Mouse (Mus musculus) hematopoietic stem cell, adult 5-6 weeks (primary cell): ENCODE data around the gene B4galnt1. TPM values are rescaled to one million over a fixed set of nuclear protein-coding genes. Genes with fewer than 3 reads are reported as not detected.
A peak's percentile ranks its signal among the peaks of the same experiment; 100 is the strongest.

ENCODE experiments used
- ATAC-seq, 2 experiments: fragments of 125-278 bp in 1 of 2; replicated peaks in 1 of 2; 2 replicates each; pipeline ENCODE4 v1.8.0; 2016 to 2017; ENCODE audit warnings: inconsistent platforms in 2 of 2, mild to moderate bottlenecking in 2 of 2, moderate number of reproducible peaks in 2 of 2, low read depth in 1 of 2, moderate TSS enrichment in 1 of 2; ENCODE audit not compliant: low FRiP score in 2 of 2, poor library complexity in 2 of 2, severe bottlenecking in 2 of 2, insufficient read depth in 1 of 2, low TSS enrichment in 1 of 2
- total RNA-seq: library from RNA; stranded (forward); fragments of 172-1452, 232-1000 nt; gene quantifications from 2 replicates; pipeline ENCODE4 v1.2.3, GENCODE M21; 2017

The B4galnt1 gene
- total RNA-seq, 1 experiment from 2014 or later = 43.3 TPM

DNA sequence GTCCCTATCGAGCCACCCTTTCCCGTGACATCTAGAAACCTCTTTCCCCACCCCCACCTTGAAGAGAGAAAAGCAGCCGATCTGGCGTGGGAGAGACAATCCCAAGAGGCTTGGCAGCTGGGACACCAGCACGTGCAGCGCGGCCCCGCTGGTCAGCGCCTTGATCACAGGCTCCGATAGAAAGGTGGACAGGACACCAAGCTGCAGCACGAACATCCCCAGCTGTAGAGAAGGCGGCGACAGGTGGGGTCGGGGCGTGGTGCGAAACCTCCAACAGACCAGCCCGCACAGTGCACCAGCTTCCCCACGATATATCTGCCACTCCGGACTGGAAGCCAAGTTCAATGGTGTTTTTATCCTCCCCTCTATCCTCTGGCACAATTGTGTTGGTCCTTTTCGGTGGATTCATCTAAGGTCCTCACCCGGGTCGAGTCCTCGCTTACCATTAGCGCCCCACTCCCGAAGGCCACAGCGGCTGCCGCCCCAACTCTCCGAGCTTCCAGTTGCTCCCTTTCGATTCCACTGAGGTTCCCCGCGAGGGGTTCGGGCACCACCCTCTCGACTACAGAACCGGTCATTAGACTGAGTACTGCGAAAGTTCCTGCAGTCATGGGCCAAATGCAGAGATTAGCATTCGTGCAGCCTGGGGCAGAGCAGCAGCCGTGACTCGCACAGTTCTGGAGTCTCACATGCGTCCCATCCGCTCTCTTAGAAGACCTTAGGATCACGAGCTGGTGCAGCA is 13.4 kb downstream of the B4galnt1 start:
- no peak; a peak in 1 of 4 replicates for ATAC-seq

DNA sequence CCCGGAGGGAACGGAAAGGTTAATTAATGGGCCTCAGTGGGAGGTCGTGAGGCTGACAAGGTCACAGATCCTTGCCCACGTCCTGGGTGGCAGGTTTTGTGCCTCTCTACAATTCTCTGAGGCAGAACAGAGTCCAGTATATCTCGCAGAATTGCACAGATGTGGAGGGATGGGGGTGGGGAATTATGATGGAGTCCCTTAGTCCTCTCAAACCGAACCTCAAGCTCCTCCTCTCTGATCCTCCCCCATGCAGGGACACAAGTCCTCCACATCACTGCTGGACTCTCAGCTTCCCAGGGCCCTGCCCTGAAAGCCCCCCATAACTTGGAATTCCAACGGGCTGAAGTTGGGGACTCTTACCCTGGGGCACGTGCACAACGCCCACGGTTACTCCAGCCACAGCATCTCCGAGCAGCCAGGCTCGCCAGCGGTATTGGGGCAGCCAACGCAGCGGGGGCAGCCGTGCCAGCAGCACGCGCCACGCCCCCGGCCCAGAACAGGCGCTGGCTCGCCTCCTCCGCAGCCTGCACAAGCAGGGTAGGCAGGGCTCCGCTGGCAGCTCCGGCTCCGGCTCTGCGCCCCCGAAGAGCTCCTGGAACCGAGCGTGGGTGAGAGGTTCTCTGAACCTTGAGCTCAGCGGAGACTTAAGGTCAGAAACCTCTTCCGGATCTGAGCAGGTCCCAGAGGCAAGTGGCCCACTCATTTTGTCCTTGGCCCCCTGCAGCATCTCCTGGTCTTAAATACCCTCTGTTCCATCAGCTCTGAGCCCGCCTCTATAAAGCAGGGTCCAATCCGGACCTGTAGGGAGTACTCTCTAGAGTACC is 15.1 kb downstream of the B4galnt1 start, which contains the start of gene Slc26a10:
Gene Slc26a10 (minus strand): TSS at position 775 of the 824 bp plus-strand sequence.
- no peak for ATAC-seq

- ATAC-seq = no peak
These were observed 15.6 kb downstream of the B4galnt1 start for GRCm38 (mm10) chr10:127180695-127181047.

DNA sequence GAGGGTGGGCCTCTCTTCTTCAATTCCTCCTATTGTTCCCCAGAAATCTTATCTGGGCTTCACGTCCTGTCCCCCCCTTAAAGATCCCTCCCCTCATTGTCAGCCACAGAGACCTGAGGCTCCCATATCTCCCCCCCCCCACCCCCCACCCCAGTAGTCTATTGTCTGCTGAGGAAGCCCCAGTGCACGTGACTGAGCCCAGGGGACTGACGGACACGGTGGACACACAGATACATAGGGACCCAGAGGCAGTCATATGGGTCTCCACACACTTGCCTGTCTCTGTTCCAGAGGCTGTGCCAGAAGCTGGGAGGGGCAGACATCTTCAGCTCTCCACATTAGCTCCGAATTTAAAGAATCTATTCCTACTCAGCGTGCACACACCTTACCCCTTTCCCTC is 16.5 kb downstream of the B4galnt1 start:
- no peak for ATAC-seq

DNA sequence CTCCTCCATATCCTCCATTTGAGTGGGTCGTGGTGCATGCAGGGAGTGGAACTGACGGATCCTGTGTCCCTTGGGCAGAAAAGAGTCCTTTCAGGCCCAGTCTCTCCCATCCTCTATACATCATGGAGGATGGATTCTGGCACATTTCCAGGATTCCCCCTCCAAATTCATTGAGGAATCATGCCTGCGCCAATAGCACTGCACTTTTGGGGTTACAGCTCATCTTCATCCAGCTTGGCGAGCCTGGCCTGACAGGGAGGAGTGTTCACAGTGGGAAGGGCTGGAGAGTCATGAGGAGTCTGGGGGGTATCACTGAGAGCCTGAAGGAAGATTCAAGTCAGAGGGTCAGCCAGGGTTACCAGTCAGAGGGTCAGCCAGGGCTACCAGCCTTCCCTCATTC is 17.6 kb downstream of the B4galnt1 start:
- no peak for ATAC-seq

DNA sequence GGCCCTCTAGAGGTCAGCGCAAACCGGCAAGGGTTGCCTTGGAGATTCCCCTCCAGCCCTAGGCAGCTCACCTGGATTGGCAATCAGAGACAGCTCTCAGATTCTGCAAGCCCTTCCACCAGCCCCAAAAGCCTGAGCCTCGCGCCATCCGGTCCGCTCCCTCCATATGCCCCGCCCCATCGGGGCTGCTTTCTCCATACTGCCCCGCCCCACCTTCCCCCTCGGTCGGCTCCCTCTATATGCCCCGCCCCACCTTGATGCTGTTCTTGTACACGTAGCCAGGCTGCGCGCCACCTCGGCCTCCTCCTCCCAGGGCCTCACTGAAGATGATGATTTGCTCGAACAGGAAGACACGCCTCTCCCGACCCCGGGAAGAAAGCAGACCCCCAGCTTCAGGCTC is 18.7 kb downstream of the B4galnt1 start:
- no peak for ATAC-seq

DNA sequence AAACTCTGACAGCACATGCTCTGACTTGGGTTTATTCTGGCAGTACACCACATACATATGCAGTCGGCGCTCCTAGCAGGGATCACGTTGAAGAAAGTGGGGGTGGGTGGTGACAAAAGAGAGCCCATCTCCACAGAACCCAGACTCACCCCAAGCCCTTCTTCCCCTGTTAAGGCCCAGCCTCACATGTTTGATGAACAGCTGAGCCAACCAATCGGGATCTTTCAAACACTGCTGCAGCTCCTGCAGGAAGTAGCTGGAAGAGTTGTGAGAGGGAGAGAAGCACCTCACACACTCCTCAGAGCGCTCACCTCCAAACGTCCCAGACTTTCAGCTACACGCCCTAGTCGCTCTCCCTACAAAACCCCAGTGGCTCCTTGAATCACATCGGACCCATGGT is 20.1 kb downstream of the B4galnt1 start:
- no peak for ATAC-seq

GRCm38 (mm10) chr10:127185506-127185905 is 20.5 kb downstream of the B4galnt1 start:
- no peak for ATAC-seq

DNA sequence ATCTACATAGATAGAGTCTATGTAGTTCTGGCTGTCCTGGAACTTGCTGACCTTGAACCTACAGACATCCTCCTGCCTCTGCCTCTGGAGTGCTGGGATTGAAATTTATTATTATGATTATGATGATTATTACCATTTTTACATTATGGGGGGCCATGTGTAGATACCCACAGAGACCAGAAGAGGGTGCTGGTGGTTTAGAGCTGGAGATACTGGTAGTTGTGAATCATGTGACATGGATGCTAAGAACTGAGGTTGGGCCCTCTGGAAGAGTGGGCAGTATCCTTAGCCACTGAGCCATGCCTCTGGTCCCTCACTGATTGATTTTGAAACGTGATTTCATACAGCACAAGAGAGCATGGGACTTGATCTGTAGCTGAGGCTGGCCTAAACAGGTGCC is 21.4 kb downstream of the B4galnt1 start:
- ATAC-seq = no peak

DNA sequence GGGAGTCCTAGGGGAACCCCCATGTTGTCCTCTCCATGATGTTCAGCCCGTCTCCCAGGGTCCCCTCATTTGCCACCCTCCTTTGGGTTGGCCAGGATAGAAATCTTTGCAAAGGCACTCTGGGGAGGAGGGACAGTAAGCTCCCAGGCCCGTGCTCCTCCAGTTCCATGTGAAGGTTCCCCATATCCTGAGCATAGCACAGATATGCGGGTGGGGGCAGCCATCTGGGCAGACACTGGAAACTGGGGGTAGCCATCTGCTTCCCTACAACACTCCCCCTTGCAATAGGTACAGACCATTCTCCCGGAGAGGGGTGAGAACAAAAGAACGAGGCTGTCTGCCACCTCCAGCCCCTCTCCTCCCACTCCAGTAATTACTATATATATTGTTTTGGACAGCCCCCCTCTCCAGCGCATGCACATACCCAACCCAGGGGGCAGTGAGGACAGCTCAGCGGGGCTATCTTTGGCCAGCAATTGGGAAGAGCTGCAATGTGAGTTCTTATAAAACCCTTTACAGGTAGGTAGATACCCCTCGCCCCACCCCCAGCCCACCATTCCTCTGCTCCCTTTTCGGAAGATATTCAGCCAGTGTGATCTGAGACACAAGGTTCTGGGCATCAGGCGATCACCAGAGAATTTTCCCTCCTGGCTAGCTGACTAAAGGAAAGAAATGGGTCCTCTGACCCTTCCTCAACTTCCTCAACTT is 22.5 kb downstream of the B4galnt1 start:
- no peak for ATAC-seq

DNA sequence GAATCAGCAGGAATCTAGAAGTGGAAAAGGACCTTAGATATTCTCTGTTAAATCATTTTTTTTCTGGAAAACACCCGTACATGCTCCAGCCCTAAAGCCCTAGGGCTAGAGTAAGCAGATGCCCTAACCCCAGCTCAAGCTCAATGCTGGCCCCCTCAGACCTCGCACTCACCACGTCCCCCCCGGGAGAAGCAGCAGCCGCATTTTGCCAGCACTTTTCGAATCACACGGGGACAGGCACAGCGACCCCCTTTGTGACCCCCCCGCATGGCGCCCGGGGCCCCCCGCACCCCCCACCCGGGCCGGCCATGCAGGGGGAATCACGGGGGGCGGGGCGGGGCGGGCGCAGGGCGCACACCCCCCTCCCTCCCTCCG is 23.0 kb downstream of the B4galnt1 start:
- ATAC-seq = no peak

- no peak; a peak in 1 of 4 replicates for ATAC-seq
These were observed 23.6 kb downstream of the B4galnt1 start for GRCm38 (mm10) chr10:127188465-127189115.

DNA sequence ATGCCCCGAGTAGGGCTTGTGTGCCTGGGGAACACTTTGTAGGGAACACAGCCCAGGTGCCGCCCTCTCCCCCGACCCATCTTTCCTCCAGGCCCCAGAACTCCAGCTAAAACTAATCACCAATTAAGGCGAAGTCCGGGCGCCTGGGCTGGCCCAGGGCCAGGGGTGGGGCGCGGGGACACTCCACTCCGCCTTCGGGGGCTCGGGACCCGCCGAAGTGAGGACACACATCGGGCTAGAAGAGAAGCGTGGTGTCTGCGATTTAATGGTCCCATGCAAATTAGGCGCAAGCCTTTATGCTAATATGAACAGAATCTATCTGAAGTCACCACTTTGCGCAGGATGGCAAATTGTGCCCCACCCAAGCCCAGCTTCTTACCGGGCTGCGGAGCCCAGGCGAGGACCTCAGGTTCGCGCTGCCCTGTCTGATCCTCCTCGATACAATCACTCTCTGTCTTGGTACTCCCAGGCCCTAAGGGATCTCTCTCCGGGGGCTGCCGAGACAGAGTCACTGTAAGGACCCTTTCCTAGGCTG is 24.2 kb downstream of the B4galnt1 start:
- peak in 1 of 2 experiments; percentile 26; a peak in 1 of 4 replicates for ATAC-seq

DNA sequence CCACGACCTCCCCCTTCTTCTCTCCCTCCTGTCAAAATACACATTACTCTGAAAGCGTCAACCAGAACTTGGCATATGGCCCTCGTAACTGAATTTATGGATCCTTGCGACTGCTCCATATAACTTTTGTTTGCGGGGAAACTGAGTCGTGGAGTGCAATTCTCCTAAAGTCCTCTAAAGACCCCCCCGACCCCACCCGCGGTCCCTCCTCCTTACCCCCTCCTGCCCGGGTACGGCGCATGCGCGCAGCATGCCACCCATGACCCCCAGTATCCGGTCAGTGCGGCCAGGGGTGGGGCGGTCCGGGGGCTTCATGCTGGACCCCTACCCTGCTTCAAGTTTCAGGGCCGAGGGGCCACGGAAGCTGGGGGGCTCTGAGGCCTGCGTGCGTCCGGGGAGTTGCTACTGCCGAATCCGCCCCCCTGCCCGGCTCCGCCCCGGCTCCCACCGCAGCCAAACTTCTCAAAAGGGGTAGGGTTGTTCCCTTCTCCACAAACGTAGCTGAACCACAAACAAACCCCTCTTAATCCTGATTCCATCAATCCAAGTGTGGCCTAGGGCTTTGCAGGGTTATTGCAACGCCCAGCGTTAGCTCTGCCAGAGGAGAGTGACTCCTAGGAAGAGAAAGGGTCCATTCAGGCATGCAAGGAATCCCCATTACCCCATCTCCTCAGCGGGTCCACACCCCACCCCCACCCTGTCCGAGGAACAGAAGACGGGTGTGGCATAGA is 24.8 kb downstream of the B4galnt1 start, which contains the start of gene Arhgef25:
Gene Arhgef25 (minus strand): TSS at position 433 of the 731 bp plus-strand sequence.
- no peak for ATAC-seq

- ATAC-seq = no peak
These were observed 25.6 kb downstream of the B4galnt1 start for GRCm38 (mm10) chr10:127190398-127191190.
